Mouse (Mus musculus) heart, adult 2 months (tissue): ENCODE measurements around the gene Pipox.

Source experiments
- CTCF ChIP-seq: fragments of 200-600 bp; IDR thresholded peaks from 2 replicates; pipeline ENCODE4 v1.8.1; 2022; ENCODE audit warnings: antibody characterized with exemption, mild to moderate bottlenecking, moderate library complexity
- EP300 ChIP-seq: fragments of 200-500 bp; IDR thresholded peaks from 2 replicates; pipeline ENCODE4 v1.6.1; 2011; ENCODE audit warnings: low read depth, low read length, control low read depth; ENCODE audit not compliant: insufficient read depth
- POLR2A ChIP-seq: fragments of 200-500 bp; IDR thresholded peaks from 2 replicates; pipeline ENCODE4 v1.6.1; 2011; ENCODE audit warnings: mild to moderate bottlenecking, low read depth, low read length, control low read depth; ENCODE audit not compliant: insufficient read depth

- TF ChIP-seq CTCF (no peak), POLR2A (no peak), EP300 (no peak)
Observed at GRCm38 (mm10) chr11:77917166-77917565, 23.3 kb upstream of the Pipox start.
